Mouse (Mus musculus): ENCODE results near the gene Stab1. TPM values are rescaled to one million over a fixed set of nuclear protein-coding genes. Genes with fewer than 3 reads are reported as not detected.

Gene Stab1
- polyA plus RNA-seq (2015; fragmentation: Nextera tagmentation; extraction: Ambion mirVana): 33.5 and 39.1 TPM in 2 replicates

DNA sequence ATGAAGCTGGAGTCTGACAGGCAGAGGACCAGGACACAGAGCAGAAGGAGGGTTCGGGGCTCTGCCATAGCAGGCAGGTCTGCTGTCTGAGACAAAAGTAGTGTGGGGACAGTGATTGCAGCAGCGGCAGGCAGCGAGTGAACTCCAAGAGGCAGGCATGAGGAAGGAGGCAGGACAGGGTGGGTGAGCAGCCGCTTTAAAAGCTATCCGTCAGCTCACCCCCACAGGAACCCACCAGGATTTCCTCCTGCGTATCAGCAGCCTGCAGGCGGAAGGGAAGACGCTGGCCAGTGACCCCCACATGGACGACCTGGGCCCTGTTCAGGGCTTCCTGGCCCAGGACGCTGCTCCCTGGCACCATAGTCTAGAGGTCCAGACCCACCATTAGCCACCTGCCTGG, at the start of gene Stab1:
Gene Stab1 (minus strand): TSS at position 217 of the 400 bp plus-strand sequence.

DNA sequence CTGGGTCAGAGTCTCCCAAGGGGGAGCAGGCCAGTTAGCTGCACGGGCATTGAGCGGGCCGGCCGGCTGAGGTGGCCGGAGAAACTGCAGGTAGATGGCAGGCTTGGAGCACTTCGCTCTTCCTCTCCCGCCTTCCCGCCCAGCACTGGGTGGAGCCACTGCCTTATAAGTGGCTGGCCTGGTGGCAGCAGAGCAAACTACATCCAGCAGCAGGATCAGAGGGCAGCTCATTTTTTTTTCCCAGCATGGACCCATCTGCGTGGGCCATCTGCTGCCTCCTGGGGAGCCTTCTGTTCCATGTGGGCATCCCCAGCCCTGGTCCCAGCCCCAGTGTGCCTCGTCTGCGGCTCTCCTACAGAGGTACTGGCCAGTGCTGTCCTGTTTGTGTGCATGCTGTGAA, 49.2 kb upstream of the Stab1 start, which contains the start of gene Sema3g:
Gene Sema3g (plus strand): TSS at position 195 of the 400 bp plus-strand sequence.

DNA sequence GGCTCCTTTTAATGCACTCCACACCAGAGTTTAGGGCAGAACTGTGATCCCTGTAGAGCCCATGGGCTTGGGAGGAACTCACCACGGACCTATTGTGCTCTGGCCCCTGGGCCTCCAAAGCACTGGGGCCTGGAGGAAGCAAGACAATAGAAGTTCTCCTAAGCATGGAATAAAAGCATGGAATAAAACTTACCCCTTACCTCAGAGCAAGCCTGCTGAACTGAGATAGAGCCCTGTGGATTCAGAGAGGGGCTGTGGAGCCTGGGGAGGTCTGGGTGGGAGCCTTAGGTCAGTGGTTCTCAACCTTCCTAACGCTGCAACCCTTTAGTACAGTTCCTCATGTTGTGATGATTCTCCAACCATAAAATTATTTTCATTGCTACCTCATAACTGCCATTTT, 48.4 kb upstream of the Stab1 start, which contains the start of gene Nisch:
Gene Nisch (minus strand): TSS at position 101 of the 400 bp plus-strand sequence.

DNA sequence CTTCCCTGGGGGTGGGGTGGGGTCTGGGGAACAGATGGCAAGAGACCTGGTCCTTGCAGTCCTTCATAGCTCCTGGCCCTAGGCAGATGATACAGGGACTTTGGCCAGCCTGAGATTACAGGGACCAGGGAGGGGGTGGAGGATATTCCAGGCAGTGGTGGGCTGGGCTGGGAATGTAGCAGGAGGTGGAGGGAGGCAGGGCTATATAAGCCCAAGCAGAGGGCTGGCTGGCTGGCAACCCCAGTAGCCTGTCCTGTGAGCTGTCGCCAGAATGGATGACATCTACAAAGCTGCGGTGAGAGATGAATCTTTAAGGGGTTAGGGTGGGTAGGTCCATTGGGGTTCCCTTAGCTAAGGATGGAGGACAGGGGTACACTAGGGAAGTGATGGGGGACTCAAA, 39.6 kb upstream of the Stab1 start, which contains the start of gene Tnnc1:
Gene Tnnc1 (plus strand): TSS at position 229 of the 400 bp plus-strand sequence.

DNA sequence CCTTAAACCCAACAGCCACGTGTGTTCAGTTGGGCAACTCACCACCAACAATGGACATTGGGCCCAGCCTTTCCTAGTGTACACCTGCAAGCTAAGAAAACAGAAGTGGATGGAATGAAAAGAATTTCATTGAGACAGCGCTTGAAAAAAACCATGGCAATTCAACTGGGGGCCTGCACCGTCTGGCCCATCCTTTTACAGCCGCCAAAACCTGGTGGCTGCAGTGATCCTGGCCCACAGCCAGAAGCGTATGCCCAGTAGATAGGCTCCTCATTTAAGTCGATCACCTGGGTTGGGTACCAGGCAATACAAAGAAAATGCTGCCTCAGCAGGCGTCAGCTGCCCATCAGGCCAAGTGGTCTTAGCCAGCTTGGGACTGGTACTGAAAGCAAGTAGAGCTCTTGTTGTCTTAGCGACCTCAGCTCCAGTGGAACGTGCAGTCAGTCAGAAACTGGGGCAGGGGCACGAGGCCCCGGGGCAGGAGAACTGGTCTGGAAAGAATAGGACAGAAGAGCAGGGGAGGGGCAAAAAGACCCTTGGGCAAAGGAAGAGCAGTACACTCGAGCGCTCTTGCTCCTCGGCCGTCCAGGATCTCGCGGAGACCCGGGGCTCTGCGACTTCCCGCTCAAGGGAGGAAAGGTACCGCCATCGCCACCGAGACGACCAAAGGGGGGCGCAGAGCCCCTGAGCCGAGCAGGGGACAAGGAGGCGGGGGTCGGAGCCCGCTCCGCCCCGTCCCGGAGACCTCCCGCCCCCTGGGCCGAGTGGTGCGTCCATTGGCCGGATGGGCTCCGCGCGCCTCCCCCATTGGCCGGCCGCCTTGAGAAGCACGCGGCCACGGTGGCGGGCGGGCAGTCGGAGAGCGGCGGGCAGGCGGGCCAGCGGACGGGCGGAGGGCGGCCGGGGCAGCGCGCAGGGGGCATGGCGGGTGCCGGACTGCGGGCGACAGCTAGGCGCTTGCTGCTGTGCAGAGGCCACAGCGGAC, 37.9 kb downstream of the Stab1 start, which contains the start of gene Nt5dc2:
Gene Nt5dc2 (plus strand): TSS at position 818 of the 985 bp plus-strand sequence.

DNA sequence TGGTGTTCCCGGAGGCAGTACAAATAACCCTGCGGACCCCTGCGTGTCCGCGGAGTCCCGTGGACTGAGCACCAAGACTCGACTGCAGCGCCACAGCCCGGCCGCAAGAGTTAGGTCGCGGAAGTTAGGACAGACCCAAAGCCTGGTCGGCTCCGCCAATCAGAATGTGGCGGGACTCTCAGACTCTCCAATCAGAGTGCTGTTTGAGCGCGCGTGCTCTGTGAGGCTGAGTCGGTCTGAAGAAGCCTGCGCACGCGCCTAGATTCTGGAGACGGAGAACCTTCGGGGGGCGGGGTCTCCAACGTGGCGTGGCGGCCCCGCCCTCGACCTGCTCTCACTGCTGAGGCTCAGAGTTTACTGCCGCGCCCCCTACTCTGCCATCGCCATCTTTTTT, 39.6 kb downstream of the Stab1 start, which contains the start of gene Smim4:
Gene Smim4 (minus strand): TSS at position 131 of the 394 bp plus-strand sequence.

Other genes starting within 250 kb of the Stab1 start
- 37.4 and 49.1 TPM in 2 replicates for gene Itih3, start 244.9 kb downstream of the Stab1 start, polyA plus RNA-seq (2015; fragmentation: Nextera tagmentation; extraction: Ambion mirVana)
- 4.4 and 5.1 TPM in 2 replicates for gene Itih1, start 225.4 kb downstream of the Stab1 start, polyA plus RNA-seq (2015; fragmentation: Nextera tagmentation; extraction: Ambion mirVana)
- gene Nek4, start 217.3 kb downstream of the Stab1 start, polyA plus RNA-seq (2015; fragmentation: Nextera tagmentation; extraction: Ambion mirVana): 6.0 and 8.5 TPM in 2 replicates
- gene Glt8d1, start 167.2 kb downstream of the Stab1 start, polyA plus RNA-seq (2015; fragmentation: Nextera tagmentation; extraction: Ambion mirVana): 83.1 and 91.9 TPM in 2 replicates
- gene Spcs1, start 167.0 kb downstream of the Stab1 start, polyA plus RNA-seq (2015; fragmentation: Nextera tagmentation; extraction: Ambion mirVana): 938 and 1,152 TPM in 2 replicates
- gene Pbrm1, start 149.5 kb downstream of the Stab1 start, polyA plus RNA-seq (2015; fragmentation: Nextera tagmentation; extraction: Ambion mirVana): 55.7 and 64.4 TPM in 2 replicates
- 44.1 and 67.6 TPM in 2 replicates for gene Gnl3, start 149.5 kb downstream of the Stab1 start, polyA plus RNA-seq (2015; fragmentation: Nextera tagmentation; extraction: Ambion mirVana)
- 228 and 387 TPM in 2 replicates for gene Smim4, start 39.7 kb downstream of the Stab1 start, polyA plus RNA-seq (2015; fragmentation: Nextera tagmentation; extraction: Ambion mirVana)
- gene Nt5dc2, start 37.6 kb downstream of the Stab1 start, polyA plus RNA-seq (2015; fragmentation: Nextera tagmentation; extraction: Ambion mirVana): 91.1 and 124 TPM in 2 replicates
- gene Tnnc1, start 39.7 kb upstream of the Stab1 start, polyA plus RNA-seq (2015; fragmentation: Nextera tagmentation; extraction: Ambion mirVana): 5.5 and 6.1 TPM in 2 replicates
- 151 and 183 TPM in 2 replicates for gene Nisch, start 48.3 kb upstream of the Stab1 start, polyA plus RNA-seq (2015; fragmentation: Nextera tagmentation; extraction: Ambion mirVana)
- gene Sema3g, start 49.2 kb upstream of the Stab1 start, polyA plus RNA-seq (2015; fragmentation: Nextera tagmentation; extraction: Ambion mirVana): 1.0 and 1.5 TPM in 2 replicates
- gene Phf7, start 82.7 kb upstream of the Stab1 start, polyA plus RNA-seq (2015; fragmentation: Nextera tagmentation; extraction: Ambion mirVana): 14.6 and 16.4 TPM in 2 replicates
- gene Bap1, start 82.8 kb upstream of the Stab1 start, polyA plus RNA-seq (2015; fragmentation: Nextera tagmentation; extraction: Ambion mirVana): 34.6 and 44.1 TPM in 2 replicates
- gene Dnah1, start 155.3 kb upstream of the Stab1 start, polyA plus RNA-seq (2015; fragmentation: Nextera tagmentation; extraction: Ambion mirVana): 2.4 and 3.7 TPM in 2 replicates
- gene Capn7, start 168.0 kb upstream of the Stab1 start, polyA plus RNA-seq (2015; fragmentation: Nextera tagmentation; extraction: Ambion mirVana): 28.5 and 34.7 TPM in 2 replicates

Measured in adrenal gland, postnatal 0 days (tissue).